In genomic region chr10:59977715-59978343, GRCm38 (mm10) we compare ENCODE assay signal across 9 mouse cellular contexts. TPM values are rescaled to one million over a fixed set of nuclear protein-coding genes. Genes with fewer than 3 reads are reported as not detected.
DNase-seq lines count a peak whose midpoint lies in the region; ATAC-seq lines count a peak whose summit lies in the region.
"Had no signal": no experiment of that assay in that cellular context is flagged by ENCODE, and none has a peak within 500 bp of the region (broad histone marks: within the 10 kb centered on the region; RNA-seq: fewer than 3 reads in every experiment).

No protein-coding gene starts in this region.

- H3K27me3 ChIP-seq in forebrain, embryonic 13.5 days: no peaks in the 10 kb centered on the region
- H3K27me3 ChIP-seq in forebrain, embryonic 16.5 days (replicated peaks; ENCODE audit: control insufficient read depth, insufficient read depth, low read length): no peaks in the 10 kb centered on the region
- no peaks in the 10 kb centered on the region for H3K27me3 ChIP-seq in midbrain, embryonic 13.5 days
- no peaks in the 10 kb centered on the region for H3K27me3 ChIP-seq in midbrain, embryonic 14.5 days (ENCODE audit: control insufficient read depth, insufficient read depth, low read length)
- no peaks in the 10 kb centered on the region for H3K27me3 ChIP-seq in hindbrain, embryonic 16.5 days (replicated peaks; ENCODE audit: control insufficient read depth, insufficient read depth, low read length)
- H3K27me3 ChIP-seq in stomach, embryonic 15.5 days (replicated peaks): no peaks in the 10 kb centered on the region

- WGBS in forebrain, embryonic 13.5 days: 89% methylated on average over 5 of the region's 5 CpGs
- WGBS in forebrain, embryonic 16.5 days: 85% methylated on average over 5 of the region's 5 CpGs
- WGBS in midbrain, embryonic 13.5 days: 86% methylated on average over 5 of the region's 5 CpGs
- 87% methylated on average over 5 of the region's 5 CpGs for WGBS in midbrain, embryonic 14.5 days
- 86% methylated on average over 5 of the region's 5 CpGs for WGBS in hindbrain, embryonic 16.5 days
- 88% methylated on average over 5 of the region's 5 CpGs for WGBS in stomach, embryonic 15.5 days

- peaks cover 5% of the 10 kb centered on the region for H3K36me3 ChIP-seq in forebrain, embryonic 13.5 days (ENCODE audit: poor library complexity, severe bottlenecking)
- H3K36me3 ChIP-seq in forebrain, embryonic 16.5 days (ENCODE audit: control insufficient read depth, insufficient read depth): no peaks in the 10 kb centered on the region
- 0 out of 2 replicates have a peak, but pooled peaks cover 2% of the 10 kb centered on the region for H3K36me3 ChIP-seq in midbrain, embryonic 13.5 days
- no peaks in the 10 kb centered on the region for H3K36me3 ChIP-seq in midbrain, embryonic 14.5 days (ENCODE audit: control insufficient read depth, insufficient read depth, low read length)
- H3K36me3 ChIP-seq in hindbrain, embryonic 16.5 days (ENCODE audit: control insufficient read depth, insufficient read depth, low read length): no peaks in the 10 kb centered on the region
- no peaks in the 10 kb centered on the region for H3K36me3 ChIP-seq in stomach, embryonic 15.5 days

- no peak overlapping the region for H3K4me2 ChIP-seq in forebrain, embryonic 13.5 days
- no peak overlapping the region for H3K4me2 ChIP-seq in forebrain, embryonic 16.5 days (ENCODE audit: low read length)
- no peak overlapping the region for H3K4me2 ChIP-seq in midbrain, embryonic 13.5 days (replicated peaks)
- H3K4me2 ChIP-seq in midbrain, embryonic 14.5 days (ENCODE audit: low read length): no peak overlapping the region
- no peak overlapping the region for H3K4me2 ChIP-seq in hindbrain, embryonic 16.5 days (ENCODE audit: low read length)
- no peak overlapping the region for H3K4me2 ChIP-seq in stomach, embryonic 15.5 days

- H3K9ac ChIP-seq in forebrain, embryonic 13.5 days: no peak overlapping the region
- H3K9ac ChIP-seq in forebrain, embryonic 16.5 days (replicated peaks; ENCODE audit: low read depth, low read length): no peak overlapping the region
- H3K9ac ChIP-seq in midbrain, embryonic 13.5 days (replicated peaks): no peak overlapping the region
- no peak overlapping the region for H3K9ac ChIP-seq in midbrain, embryonic 14.5 days (replicated peaks; ENCODE audit: low read length)
- no peak overlapping the region for H3K9ac ChIP-seq in hindbrain, embryonic 16.5 days (ENCODE audit: low read depth, low read length)
- no peak overlapping the region for H3K9ac ChIP-seq in stomach, embryonic 15.5 days

- peak overlapping the region; percentile 3; the same call in 1 of the 2 replicates for H3K27ac ChIP-seq in forebrain, embryonic 13.5 days
- no peak overlapping the region for H3K27ac ChIP-seq in forebrain, embryonic 16.5 days (ENCODE audit: low read length)
- 0 out of 2 replicates have a peak overlapping the region, but pooled peaks have one; percentile 78 for H3K27ac ChIP-seq in midbrain, embryonic 13.5 days
- H3K27ac ChIP-seq in midbrain, embryonic 14.5 days (replicated peaks; ENCODE audit: low read depth, low read length): no peak overlapping the region
- H3K27ac ChIP-seq in hindbrain, embryonic 16.5 days (ENCODE audit: low read depth, low read length): peak overlapping the region; percentile 55; the same call in 1 of the 2 replicates
- H3K27ac ChIP-seq in stomach, embryonic 15.5 days: peak overlapping the region; percentile 80

- no peak overlapping the region for H3K4me3 ChIP-seq in forebrain, embryonic 13.5 days
- H3K4me3 ChIP-seq in forebrain, embryonic 16.5 days (replicated peaks; ENCODE audit: low read length): no peak overlapping the region
- no peak overlapping the region for H3K4me3 ChIP-seq in midbrain, embryonic 13.5 days (replicated peaks)
- no peak overlapping the region for H3K4me3 ChIP-seq in midbrain, embryonic 14.5 days (replicated peaks; ENCODE audit: low read depth, low read length)
- no peak overlapping the region for H3K4me3 ChIP-seq in hindbrain, embryonic 16.5 days (ENCODE audit: low read length)
- H3K4me3 ChIP-seq in stomach, embryonic 15.5 days (replicated peaks): no peak overlapping the region

- no peaks in the 10 kb centered on the region for H3K9me3 ChIP-seq in forebrain, embryonic 13.5 days (replicated peaks)
- H3K9me3 ChIP-seq in forebrain, embryonic 16.5 days (ENCODE audit: control insufficient read depth, low read length): no peaks in the 10 kb centered on the region
- H3K9me3 ChIP-seq in midbrain, embryonic 13.5 days: no peaks in the 10 kb centered on the region
- no peaks in the 10 kb centered on the region for H3K9me3 ChIP-seq in midbrain, embryonic 14.5 days (ENCODE audit: control insufficient read depth, low read length)
- no peaks in the 10 kb centered on the region for H3K9me3 ChIP-seq in hindbrain, embryonic 16.5 days (ENCODE audit: control insufficient read depth, low read length)
- H3K9me3 ChIP-seq in stomach, embryonic 15.5 days: no peaks in the 10 kb centered on the region

- DNase-seq in midbrain, embryonic 14.5 days: no peak
- no peak for DNase-seq in gastrocnemius, postnatal 10 days
- DNase-seq in cerebellum, adult 9-11 months: no peak
- DNase-seq: right cerebral cortex, adult 18-20 months had no signal

- no peak for ATAC-seq in forebrain, embryonic 13.5 days
- ATAC-seq in forebrain, embryonic 16.5 days: no peak
- ATAC-seq in midbrain, embryonic 13.5 days: no peak
- ATAC-seq in midbrain, embryonic 14.5 days (ENCODE audit: low FRiP score, low TSS enrichment): no peak
- ATAC-seq in hindbrain, embryonic 16.5 days: no peak
- no peak for ATAC-seq in stomach, embryonic 15.5 days (ENCODE audit: insufficient read depth, low FRiP score, low read depth)

- H3K4me1 ChIP-seq in forebrain, embryonic 13.5 days: peaks cover 31% of the 10 kb centered on the region
- peaks cover 18% of the 10 kb centered on the region for H3K4me1 ChIP-seq in forebrain, embryonic 16.5 days (replicated peaks; ENCODE audit: control insufficient read depth, insufficient read depth, low read length)
- peaks cover 35% of the 10 kb centered on the region for H3K4me1 ChIP-seq in midbrain, embryonic 13.5 days (replicated peaks)
- H3K4me1 ChIP-seq in midbrain, embryonic 14.5 days (ENCODE audit: control insufficient read depth, insufficient read depth, low read length): peaks cover 18% of the 10 kb centered on the region
- H3K4me1 ChIP-seq in hindbrain, embryonic 16.5 days (ENCODE audit: control insufficient read depth, insufficient read depth, low read depth, low read length): peaks cover 22% of the 10 kb centered on the region
- peaks cover 40% of the 10 kb centered on the region for H3K4me1 ChIP-seq in stomach, embryonic 15.5 days

RNA-seq across cellular contexts. Expression of gene Ascc1, which starts 24.8 kb away (rescaled TPM):
- 42.1 and 43.1 TPM in 2 replicates for polyA plus RNA-seq in forebrain, embryonic 13.5 days (2015; fragmentation: Nextera tagmentation; extraction: Ambion mirVana)
- 45.1 and 50.0 TPM in 2 replicates for polyA plus RNA-seq in forebrain, embryonic 16.5 days (2015; fragmentation: Nextera tagmentation; extraction: Ambion mirVana)
- polyA plus RNA-seq in midbrain, embryonic 13.5 days (2015; fragmentation: Nextera tagmentation; extraction: Ambion mirVana): 49.5 and 50.6 TPM in 2 replicates
- polyA plus RNA-seq in midbrain, embryonic 14.5 days (2014; fragmentation: Nextera tagmentation; extraction: Ambion mirVana): 48.2 and 48.4 TPM in 2 replicates
- polyA plus RNA-seq in hindbrain, embryonic 16.5 days (2015; fragmentation: Nextera tagmentation; extraction: Ambion mirVana): 47.7 and 48.3 TPM in 2 replicates
- polyA plus RNA-seq in stomach, embryonic 15.5 days (2015; fragmentation: Nextera tagmentation; extraction: Ambion mirVana): 42.4 and 47.0 TPM in 2 replicates
- 10 to 100 TPM; 12.4 to 13.5 TPM for total RNA-seq in gastrocnemius, postnatal 10 days (2021)

RNA-seq across cellular contexts. Expression of gene Anapc16, which starts 25.1 kb away (rescaled TPM):
- 122 TPM in 2 replicates for polyA plus RNA-seq in forebrain, embryonic 13.5 days (2015; fragmentation: Nextera tagmentation; extraction: Ambion mirVana)
- polyA plus RNA-seq in forebrain, embryonic 16.5 days (2015; fragmentation: Nextera tagmentation; extraction: Ambion mirVana): 112 and 115 TPM in 2 replicates
- 121 TPM in 2 replicates for polyA plus RNA-seq in midbrain, embryonic 13.5 days (2015; fragmentation: Nextera tagmentation; extraction: Ambion mirVana)
- 97.2 and 105 TPM in 2 replicates for polyA plus RNA-seq in midbrain, embryonic 14.5 days (2014; fragmentation: Nextera tagmentation; extraction: Ambion mirVana)
- 101 and 116 TPM in 2 replicates for polyA plus RNA-seq in hindbrain, embryonic 16.5 days (2015; fragmentation: Nextera tagmentation; extraction: Ambion mirVana)
- 98.8 and 107 TPM in 2 replicates for polyA plus RNA-seq in stomach, embryonic 15.5 days (2015; fragmentation: Nextera tagmentation; extraction: Ambion mirVana)
- 10 to 100 TPM; 39.7 to 40.1 TPM for total RNA-seq in gastrocnemius, postnatal 10 days (2021)

RNA-seq across cellular contexts. Expression of gene Ddit4, which starts 26.2 kb away (rescaled TPM):
- 69.3 and 71.3 TPM in 2 replicates for polyA plus RNA-seq in forebrain, embryonic 13.5 days (2015; fragmentation: Nextera tagmentation; extraction: Ambion mirVana)
- polyA plus RNA-seq in forebrain, embryonic 16.5 days (2015; fragmentation: Nextera tagmentation; extraction: Ambion mirVana): 75.5 and 79.6 TPM in 2 replicates
- 48.5 and 58.7 TPM in 2 replicates for polyA plus RNA-seq in midbrain, embryonic 13.5 days (2015; fragmentation: Nextera tagmentation; extraction: Ambion mirVana)
- 6.2 and 7.3 TPM in 2 replicates for polyA plus RNA-seq in midbrain, embryonic 14.5 days (2014; fragmentation: Nextera tagmentation; extraction: Ambion mirVana)
- 75.3 and 97.1 TPM in 2 replicates for polyA plus RNA-seq in hindbrain, embryonic 16.5 days (2015; fragmentation: Nextera tagmentation; extraction: Ambion mirVana)
- 45.6 and 45.8 TPM in 2 replicates for polyA plus RNA-seq in stomach, embryonic 15.5 days (2015; fragmentation: Nextera tagmentation; extraction: Ambion mirVana)
- total RNA-seq in gastrocnemius, postnatal 10 days (2021): 10 to 100 TPM; 14.2 to 39.1 TPM

Comparison
In these comparisons a context has a peak if more than half of its experiments do, and no peak if none do; other contexts are left out.
1. H3K27ac ChIP-seq: peak in forebrain, embryonic 13.5 days (single experiment), midbrain, embryonic 13.5 days (single experiment), hindbrain, embryonic 16.5 days (single experiment) and stomach, embryonic 15.5 days (single experiment); none in forebrain, embryonic 16.5 days (single experiment) and midbrain, embryonic 14.5 days (single experiment).